Mouse (Mus musculus) embryo, embryonic 10 days (tissue): ENCODE data around the gene Pkhd1.

Source experiments
- DNase-seq: peaks from one replicate; pipeline ENCODE4 v3.0.0-alpha.2; 2015; ENCODE audit warnings: low spot score

Pkhd1 gene

GRCm38 (mm10) chr1:20617849-20618530 is at the start of gene Pkhd1:
Gene Pkhd1, minus strand, starts transcription at chr1:20618064.
- no peak for DNase-seq

- no peak for DNase-seq
Measured at GRCm38 (mm10) chr1:20667567-20667966, 49.7 kb upstream of the Pkhd1 start.

- no peak for DNase-seq
Measured at GRCm38 (mm10) chr1:20666233-20666632, 48.4 kb upstream of the Pkhd1 start.

GRCm38 (mm10) chr1:20655085-20655484 is 37.2 kb upstream of the Pkhd1 start:
- DNase-seq, result no peak

- no peak for DNase-seq
Measured at GRCm38 (mm10) chr1:20653513-20654506, 35.9 kb upstream of the Pkhd1 start.

- DNase-seq, result no peak
Measured at GRCm38 (mm10) chr1:20634856-20635255, 17.0 kb upstream of the Pkhd1 start.

- no peak for DNase-seq
Measured at GRCm38 (mm10) chr1:20633276-20633869, 15.5 kb upstream of the Pkhd1 start.

- no peak for DNase-seq
Measured at GRCm38 (mm10) chr1:20624564-20624963, 6.7 kb upstream of the Pkhd1 start.

- DNase-seq, result no peak
Measured at GRCm38 (mm10) chr1:20623375-20623774, 5.5 kb upstream of the Pkhd1 start.

- no peak for DNase-seq
Measured at GRCm38 (mm10) chr1:20620611-20621010, 2.7 kb upstream of the Pkhd1 start.

- DNase-seq, result no peak
Measured at GRCm38 (mm10) chr1:20619363-20619762, 1.5 kb upstream of the Pkhd1 start.

- peak; percentile 73 for DNase-seq
Measured at GRCm38 (mm10) chr1:20612643-20613042, 5.2 kb downstream of the Pkhd1 start.

GRCm38 (mm10) chr1:20605489-20605888 is 12.4 kb downstream of the Pkhd1 start:
- no peak for DNase-seq

- DNase-seq, result no peak
Measured at GRCm38 (mm10) chr1:20590488-20590887, 27.4 kb downstream of the Pkhd1 start.

GRCm38 (mm10) chr1:20571469-20571868 is 46.4 kb downstream of the Pkhd1 start:
- no peak for DNase-seq

GRCm38 (mm10) chr1:20569430-20569829 is 48.4 kb downstream of the Pkhd1 start:
- DNase-seq, result no peak

- no peak for DNase-seq
Measured at GRCm38 (mm10) chr1:20558443-20558842, 59.4 kb downstream of the Pkhd1 start.

- peak; percentile 75 for DNase-seq
Measured at GRCm38 (mm10) chr1:20554398-20554797, 63.5 kb downstream of the Pkhd1 start.

GRCm38 (mm10) chr1:20551334-20551733 is 66.5 kb downstream of the Pkhd1 start:
- no peak for DNase-seq

GRCm38 (mm10) chr1:20544526-20544925 is 73.3 kb downstream of the Pkhd1 start:
- DNase-seq, result no peak

GRCm38 (mm10) chr1:20513364-20514084 is 104.3 kb downstream of the Pkhd1 start:
- peak; percentile 71 for DNase-seq

GRCm38 (mm10) chr1:20498965-20499364 is 118.9 kb downstream of the Pkhd1 start:
- DNase-seq, result no peak
